Mouse (Mus musculus): ENCODE measurements around the gene Prkn.

GRCm38 (mm10) chr17:11385246-11385645 is 545.1 kb downstream of the Prkn start:
- TF ChIP-seq CTCF (IDR thresholded peaks at IDR 0.05; ENCODE audit: borderline replicate concordance, extremely low read depth, insufficient read depth, insufficient read length) = no peak
- TF ChIP-seq POLR2A (IDR thresholded peaks at IDR 0.05; ENCODE audit: borderline replicate concordance, extremely low read depth, insufficient read depth, insufficient read length, poor library complexity, severe bottlenecking) = no peak
